Mouse (Mus musculus) adrenal gland, postnatal 14 days (tissue): ENCODE measurements around the gene Tead1. TPM values are rescaled to one million over a fixed set of nuclear protein-coding genes. Genes with fewer than 3 reads are reported as not detected.

ENCODE experiments used
- DNase-seq: peaks from one replicate; pipeline ENCODE4 v3.0.0; 2021; ENCODE audit warnings: mixed read lengths
- total RNA-seq: library from RNA; stranded (reverse); gene quantifications from 2 replicates; pipeline ENCODE4 v1.2.3, GENCODE M21; 2021

Tead1 gene
- total RNA-seq, 1 experiment from 2014 or later: 73.3 TPM

DNA sequence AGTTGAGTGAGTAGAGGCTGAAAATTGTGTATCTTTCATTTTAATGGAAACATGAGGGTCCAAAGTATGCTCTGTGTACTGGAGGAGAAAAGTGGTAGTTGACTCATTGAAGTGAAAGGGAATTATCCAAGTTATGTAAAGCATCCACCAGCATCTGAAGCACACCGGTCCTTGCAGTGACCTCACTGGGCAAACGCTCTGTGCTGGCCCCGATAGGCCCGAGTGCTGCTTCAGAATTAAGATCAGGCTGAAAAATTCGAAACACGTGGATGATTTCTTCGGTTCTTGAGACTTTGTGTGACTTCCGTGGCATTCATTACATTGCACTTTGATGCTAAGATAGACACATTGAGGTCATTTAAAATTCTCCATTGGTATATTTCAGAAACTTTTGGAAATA is 185.1 kb downstream of the Tead1 start:
- no peak for DNase-seq

DNA sequence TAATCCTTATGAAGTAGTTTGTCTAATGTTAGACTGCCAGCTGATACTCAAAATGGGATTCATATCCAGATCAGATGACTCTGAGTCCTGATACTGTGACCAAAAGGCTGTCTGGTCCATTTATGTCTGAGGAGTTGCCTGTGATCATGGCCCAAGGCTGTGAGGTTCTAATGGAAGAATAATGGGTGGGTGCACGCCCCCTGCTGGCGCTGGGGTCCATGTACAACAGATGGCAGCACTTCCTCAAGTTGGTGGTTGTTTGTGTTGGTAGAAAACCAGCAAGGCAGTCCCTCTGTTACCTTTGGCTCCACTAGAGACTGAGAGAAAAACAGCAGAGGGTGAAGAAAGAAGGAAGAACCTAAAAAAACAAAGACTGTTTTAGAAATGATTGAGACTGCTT is 186.6 kb downstream of the Tead1 start:
- peak; percentile 86 for DNase-seq

DNA sequence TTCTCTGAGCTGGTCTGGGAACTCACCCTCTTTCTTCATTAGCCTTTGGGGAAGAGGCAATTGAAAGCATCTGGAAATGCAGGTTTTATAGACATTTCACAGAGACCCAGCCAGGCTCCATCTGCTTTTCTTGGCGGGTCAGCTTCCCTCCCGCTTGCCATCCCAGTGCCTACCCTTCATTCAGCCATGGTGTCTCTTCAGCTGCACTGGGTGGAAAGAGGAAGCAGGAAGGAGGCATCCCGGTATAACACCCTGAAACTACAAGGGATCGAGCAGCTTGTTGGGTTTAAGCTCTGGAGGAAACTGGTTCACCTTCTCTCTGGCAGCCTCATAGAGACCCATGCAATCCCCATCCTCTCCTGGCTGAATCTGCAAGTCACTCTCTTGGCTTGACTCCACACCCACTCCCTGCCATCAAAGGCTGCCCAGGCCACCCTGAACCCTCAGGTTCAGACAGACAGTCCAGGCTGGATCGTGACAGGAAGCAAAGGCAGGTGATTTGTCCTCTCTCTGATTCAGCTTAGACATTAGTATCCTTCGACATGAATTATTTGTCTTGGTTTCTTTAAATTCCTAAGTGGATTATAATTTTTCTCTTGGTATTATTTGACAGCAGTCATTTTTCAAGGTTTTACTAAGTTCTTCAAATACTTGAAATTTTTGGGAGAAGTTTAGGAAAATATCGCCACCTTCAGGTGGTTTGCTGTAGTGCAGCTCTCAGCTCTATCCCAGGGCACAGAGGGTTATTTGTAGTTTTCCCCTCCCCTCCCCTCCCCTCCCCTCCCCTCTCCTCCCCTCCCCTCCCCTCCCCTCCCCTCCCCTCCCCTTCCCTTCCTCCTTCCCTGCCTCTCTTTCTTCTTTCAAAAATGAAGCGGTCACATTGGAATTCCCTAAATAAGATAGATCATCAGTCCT is 189.7 kb downstream of the Tead1 start:
- DNase-seq: peak; percentile 65

DNA sequence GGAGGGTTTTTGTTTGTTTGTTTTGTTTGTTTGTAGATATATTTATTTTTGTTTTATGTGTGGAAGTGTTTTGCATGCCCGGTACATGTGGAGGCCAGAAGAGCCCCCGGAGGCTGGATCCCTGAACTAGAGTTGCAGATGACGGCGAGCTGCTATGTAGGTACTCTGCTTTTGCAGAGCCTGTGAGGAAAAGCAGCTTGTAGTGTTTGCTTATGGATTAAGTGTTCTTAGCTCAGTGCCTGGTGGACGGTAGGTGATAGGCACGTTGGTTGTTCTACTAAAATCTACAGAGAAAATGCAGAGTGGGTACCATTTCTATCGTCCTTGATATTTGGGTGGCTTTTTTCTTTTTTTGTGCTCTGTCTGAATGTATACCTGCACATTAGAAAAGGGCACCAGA is 192.6 kb downstream of the Tead1 start:
- no peak for DNase-seq

DNA sequence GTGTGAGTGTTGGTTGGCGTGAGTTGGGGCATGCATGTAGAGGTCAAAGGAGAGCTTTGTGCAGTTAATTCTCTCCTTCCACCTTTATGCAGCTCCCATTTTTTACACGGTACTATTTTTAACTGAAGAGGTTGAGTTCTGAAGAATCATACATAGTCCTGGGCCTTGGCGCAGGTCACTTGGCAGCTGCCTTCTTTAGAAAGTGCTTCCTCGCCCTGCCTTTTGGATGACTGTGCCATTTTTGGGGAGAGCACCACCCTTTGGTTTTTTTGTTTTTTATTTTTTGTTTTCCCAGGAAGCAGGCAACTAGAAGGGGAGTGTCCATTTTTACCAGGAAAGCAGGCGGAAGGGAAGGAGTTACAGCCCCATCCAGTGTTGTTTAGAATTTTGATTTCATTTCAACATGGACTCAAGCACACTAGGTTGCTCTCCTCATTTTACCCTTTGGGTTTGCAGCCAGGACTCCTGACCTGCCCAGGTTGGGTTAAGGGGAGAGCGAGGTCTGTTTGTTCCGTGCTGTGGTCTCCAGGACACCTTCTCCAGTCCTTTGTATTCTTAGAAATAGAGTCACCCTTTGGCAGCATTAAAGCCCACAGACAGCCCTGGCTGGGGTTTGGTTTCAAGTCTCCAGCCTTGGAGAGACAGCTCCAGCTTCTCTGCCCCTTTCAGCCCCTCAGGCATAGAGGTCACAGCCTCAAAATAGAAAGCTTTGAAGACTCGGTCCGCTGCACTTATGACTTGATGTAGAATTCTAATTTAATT is 193.5 kb downstream of the Tead1 start:
- DNase-seq: no peak

DNA sequence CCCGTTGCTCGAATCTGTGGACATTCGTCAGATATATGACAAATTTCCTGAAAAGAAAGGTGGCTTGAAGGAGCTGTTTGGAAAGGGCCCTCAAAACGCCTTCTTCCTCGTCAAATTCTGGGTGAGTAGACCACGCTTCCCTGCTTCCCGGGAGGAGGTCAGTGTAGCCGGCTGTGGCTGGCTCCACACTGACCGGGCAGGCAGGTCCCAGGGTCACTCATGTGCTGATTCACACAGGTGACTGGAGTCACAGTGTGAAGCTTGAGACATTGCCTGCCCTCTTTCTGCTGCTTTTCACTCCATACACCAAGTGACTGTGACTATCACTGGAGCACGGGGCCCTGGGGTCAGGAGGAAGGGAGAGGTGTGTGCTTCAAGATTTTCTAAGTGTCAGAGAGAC is 197.0 kb downstream of the Tead1 start:
- no peak for DNase-seq

DNA sequence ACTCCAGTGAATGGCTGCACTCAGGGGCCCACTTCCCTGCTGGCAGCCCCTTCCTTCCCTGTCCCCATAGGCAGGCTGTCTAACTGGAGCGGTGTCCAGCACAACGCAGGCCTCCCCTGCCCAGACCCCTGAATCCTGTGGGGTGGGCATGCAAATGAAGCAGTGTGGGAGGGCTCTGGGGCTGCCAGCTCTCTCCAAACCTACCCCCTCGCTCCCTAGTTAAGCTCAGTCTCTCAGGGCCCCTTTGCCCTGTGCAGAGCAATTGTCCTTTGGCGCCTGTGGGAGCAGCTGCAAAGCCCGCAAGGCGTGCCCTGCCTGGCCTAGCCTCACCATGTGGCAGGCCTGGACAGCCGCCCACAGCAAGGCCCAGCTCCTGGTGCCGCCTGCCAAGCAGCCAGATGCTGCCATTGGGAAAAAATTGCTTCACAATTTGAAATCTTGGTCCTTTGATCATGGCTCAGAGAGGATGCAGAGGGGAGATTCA is 204.7 kb downstream of the Tead1 start:
- peak; percentile 87 for DNase-seq

DNA sequence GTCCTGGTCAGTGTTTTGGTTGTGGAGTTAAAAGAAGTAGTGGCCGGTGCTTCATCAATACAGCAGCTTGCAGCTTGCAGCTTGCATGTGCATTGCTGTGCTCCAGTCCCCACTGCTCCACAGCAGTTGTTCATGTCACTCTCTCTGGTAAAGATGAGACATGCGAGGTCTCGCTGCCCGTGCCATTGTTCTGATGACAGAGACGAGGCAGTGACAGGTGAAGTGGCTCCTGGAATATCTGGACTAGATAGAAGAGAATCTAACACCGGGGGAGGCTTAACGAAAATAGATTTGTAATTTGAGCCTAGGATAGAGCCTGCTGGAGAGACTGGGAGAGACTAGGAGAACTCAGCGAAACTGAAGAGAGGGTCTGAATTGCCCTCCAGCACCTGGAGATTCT is 206.4 kb downstream of the Tead1 start:
- DNase-seq: no peak

DNA sequence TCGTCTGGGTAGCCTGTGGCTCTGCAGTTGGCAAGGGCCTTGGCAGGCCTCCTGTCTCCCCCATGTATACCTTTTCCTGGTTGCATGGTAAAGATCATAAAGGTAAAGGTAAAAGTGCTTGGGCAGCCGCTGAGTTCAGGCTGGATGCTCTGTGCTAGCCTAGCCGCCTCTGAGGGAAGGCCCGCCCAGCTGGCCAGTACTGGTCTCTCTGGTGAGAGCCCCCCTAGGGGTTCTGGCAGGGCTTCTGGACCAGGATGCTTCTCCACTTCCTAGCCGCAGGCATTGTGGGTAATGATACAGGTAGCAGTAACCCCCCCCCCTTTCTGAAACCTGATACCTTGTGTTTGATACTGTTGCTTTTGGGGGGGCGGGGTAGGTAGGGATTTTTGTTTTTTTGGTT is 212.8 kb downstream of the Tead1 start:
- no peak for DNase-seq

DNA sequence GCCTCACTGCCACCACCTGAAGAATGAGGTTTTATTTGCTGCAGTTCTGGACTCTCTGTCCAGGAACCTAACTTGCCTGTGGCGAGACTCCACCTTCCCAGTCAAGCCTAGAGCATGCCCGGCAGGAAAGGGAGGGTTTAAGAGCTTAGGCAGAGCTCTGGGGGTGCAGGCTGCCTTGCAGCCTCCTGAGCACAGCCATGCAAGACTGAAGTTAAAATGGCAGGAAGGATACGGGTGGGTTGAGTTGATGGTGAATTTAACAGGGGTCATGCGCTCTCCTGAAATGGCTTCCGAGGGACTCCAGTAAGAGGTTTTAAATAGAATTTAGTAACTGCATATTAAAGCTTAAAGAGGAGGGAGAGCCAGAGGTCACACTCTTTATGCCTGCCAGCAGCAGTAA is 213.5 kb downstream of the Tead1 start:
- no peak for DNase-seq

DNA sequence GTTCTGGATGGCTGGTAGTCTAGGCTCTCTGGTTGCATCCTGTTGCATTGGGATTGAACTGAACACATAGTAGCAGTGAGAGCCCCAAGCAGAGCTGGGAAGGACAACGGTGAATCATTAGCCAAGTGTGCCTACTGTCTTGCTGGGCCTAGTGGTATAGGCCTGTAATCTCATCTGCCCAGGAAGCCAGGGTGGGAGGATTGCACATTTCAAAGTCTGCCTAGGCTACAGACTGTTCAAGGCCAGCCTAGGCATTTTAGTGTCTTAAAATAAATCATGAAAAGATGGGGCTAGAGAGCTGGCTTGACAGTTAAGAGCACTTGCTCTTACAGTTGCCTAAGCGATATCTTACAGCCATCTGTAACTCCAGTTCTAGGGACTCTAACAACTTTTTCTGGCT is 217.2 kb downstream of the Tead1 start:
- peak; percentile 30 for DNase-seq

DNA sequence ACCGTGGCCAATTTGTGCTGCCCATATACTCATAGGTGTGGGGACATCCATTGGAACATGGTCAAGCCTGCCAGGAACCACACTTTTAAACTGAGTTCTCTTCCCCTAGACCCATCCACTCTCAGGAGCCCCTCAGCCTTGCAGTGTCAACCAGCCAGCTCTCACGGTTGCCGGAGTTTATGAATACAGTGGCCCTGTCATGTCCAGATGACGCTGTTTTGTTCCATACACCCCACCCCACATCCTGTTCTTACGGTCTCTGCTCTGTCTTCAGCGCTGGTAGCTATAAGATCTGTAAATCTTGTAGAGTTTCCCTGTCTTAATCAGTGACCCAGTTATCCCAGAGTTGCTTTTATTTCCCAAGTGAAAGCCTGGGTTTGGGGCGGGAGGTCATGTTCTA is 222.6 kb downstream of the Tead1 start:
- DNase-seq: no peak

DNA sequence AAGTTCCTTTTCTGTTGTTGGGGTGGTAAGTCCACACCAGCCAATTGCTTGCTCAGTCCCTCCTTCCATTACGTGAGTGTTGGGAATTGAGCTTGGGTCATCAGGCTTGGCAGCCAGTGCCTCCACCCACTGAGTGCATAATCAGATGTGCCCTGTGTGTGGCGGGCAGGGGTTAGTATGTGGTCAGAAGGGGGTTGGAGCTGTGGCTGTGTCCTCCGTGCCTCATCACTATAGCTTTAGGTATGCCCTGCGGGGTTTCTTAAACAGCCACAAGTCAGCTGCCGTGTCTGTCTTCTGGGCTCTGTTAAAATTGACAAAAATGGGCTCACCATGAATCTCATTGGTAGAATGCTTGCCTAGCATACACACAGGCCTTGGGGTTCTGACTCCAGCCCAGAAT is 227.7 kb downstream of the Tead1 start:
- no peak for DNase-seq

DNA sequence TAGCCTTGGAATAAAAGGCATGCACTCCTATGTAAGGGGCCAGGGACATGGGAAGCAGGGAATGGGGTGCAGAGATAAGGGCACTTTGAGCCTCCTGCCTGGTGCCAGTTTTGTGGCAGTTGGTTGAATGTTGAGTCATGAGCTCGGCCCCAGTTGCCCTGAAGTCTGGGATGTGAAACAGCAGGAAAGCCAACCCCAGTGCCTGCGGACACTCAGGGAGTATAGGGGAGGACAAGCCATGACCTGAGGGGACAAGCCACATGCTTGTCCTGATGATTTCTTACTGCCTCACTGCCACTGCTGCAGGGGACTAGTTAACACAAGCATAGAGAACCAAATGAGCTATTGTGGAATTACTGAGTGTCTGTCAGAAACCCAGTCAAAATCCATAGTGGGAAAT is 228.3 kb downstream of the Tead1 start:
- DNase-seq: peak; percentile 25

DNA sequence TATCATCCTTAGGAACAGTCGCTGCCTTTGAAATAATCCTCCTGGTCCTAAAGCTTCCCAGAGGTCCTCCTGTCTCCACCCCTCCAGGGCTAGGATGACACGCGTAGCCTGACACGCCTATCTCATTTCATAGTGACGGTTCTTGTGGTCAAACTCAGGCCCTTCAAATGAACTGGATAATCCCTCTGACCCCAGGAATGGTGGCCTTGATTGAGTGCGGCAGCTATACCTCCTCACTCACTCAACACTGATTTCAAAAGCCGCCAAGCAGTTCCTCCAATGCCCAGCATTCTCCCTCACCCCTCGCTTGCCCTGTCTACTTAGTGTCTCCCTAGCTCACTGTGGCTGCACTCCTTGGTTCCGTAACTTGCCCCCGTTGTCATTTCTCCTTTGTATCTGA is 230.0 kb downstream of the Tead1 start:
- DNase-seq: no peak

DNA sequence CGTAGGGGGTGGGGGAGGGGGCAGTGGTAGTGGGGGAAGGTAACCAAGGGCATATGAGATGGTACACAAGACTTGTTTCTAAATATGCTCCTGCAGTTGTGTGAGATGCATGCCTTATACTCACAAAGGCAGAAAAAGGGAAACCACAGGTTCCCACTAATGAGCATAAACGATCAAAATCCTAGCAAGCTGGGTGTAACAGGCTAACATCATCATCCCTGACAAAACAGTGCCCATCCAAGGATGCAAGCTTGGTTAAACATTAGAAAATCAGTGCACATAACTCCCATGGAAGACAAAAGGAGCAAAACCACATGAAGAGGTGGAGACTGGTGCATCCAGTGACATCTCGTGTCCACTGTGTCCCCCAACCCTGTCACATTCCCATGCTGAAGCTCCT is 233.9 kb downstream of the Tead1 start:
- DNase-seq: no peak

DNA sequence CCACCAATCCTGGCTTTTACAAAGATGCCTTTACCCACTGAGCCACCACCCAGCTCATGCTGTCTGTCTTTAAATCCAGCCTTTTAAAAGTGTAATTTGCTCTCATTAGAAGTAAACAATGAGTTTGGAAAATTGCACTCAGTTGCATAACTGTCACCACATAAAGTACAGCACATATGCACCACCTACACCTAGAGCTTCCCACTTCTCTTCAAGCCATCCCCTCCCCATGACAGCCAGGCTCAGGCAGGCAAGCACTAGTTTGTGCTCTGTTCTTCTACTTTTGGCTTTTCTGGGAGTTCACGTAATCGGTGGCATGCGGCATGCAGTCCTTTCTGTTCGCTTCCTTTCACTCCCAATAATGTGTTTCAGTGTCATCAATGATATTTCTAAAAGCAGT is 236.5 kb downstream of the Tead1 start:
- no peak for DNase-seq

DNA sequence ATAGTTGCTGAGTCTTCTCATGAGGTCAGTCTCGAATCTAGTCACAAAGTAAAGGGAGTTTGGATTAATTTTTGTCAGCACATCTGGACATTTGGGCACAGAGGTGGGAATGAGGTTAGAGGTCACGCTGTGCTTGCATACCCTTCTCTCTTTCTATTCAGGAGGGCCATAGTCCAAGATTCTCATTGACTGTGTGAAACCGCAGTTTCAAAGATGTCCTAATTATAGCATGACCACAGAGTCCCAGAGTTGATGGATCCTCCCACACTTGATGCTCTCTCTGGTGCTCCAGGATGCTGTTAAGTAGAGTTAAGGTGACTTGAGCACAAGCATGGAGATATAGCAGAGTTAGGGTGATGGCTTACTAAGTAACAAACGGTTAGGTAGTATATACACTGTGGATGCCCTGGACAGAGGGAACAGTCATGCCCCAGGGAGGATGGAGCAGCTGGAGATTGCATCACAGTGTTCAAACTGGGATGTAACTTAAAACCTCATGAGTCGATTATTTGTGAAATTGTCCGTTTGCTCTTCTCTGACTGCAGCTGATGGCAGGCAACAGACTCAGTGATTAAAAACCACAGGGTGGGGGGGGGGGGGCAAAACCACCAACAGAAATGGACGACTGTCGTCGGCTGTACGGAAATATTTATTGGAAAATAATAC is 238.6 kb downstream of the Tead1 start:
- DNase-seq: no peak

DNA sequence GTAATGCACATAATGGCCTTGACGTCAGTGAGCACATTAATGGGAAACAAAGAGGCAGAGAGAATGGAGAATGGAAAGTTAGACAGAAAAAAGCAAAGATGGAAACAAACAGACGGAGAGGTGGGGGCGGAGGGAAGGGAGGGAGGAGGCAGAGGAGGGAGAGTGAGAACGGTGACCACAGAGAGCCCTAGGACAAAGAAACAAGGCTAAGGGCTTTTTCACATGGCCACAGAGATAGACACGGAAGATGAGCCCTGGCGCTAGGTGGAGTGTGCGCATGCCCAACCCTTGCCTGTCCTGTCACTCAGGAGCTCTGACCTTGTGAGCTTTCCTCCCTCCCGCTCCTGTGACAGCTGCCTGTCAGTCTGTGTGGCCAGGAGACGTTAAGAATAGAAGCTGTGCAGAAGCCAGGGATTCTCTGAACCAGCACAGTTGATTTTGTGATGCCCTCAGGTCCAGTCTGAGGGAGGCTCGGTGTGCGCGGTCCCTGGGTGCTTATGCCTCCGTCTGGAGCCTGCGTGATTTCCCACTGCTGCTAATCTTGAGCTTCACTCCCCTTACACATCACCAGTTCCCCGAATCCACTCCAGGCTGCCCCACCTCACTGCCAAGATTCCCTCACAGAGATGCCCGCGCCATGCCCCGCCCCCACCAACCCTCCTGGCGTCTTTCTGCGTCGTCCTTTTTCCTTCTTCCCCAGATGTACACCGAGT is 239.3 kb downstream of the Tead1 start:
- peak; percentile 79 for DNase-seq

DNA sequence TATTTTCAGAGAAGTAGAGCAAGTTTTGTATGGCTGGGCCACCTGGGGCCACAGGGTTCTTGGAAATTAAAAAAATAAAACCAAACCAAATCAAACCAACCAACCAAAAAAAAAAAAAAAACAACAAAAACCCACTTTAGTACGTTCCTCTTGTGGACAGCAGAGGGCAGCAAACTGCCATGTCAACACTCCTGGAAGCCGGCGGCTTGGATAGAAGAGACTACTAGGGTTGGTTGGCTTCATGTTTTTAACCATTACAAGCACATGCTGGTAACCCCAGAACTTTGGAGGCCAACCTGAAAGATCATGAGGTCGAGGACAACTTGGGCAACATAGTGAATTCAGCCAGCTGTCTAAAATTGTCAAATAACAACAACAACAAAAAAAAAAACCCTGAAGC is 240.7 kb downstream of the Tead1 start:
- peak; percentile 80 for DNase-seq

DNA sequence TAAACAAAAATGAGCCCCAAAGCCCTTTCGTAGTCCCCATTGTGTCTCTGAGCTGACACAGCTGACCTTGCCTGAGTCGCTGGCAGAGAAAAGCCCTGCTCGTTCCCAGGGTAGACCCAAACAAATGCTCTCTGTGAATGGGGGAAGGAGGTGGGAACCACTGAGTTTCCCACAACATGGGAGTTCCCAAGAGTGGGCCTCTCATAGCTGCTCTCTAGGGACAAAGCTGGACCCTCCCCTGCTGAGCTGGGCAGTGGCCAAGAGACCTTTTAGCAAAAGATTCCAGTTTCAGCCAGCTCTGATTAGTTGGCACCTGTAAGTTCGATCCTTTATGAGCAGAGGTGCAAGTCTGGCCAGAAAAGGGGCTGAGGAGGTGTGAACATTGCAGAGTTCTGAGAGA is 243.7 kb downstream of the Tead1 start:
- no peak for DNase-seq

DNA sequence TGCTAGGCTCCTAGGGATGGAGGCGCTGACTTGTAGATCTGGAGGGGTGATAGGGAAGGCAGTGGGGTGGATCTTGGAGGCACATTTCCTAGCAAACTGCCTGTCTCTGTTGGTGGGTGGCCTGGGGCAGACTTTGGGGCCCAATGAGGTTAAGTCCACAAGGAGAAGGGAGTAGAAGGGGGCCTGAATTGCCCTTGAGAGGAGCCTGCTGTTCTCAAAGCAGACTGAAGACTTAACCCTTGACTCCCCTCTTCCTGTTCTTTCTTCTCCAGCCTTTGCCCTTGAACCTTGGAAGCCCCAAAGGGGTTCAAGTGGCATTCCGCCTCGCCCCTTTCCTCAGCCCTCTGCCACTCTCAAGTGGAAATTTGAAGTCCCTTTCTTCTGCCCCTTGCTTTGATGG is 244.6 kb downstream of the Tead1 start:
- no peak for DNase-seq
